Mouse (Mus musculus): ENCODE data around the gene Stkld1.

Gene Stkld1

GRCm38 (mm10) chr2:26915927-26916728 lies 17.7 kb upstream of the Stkld1 start, which contains the start of the genes Surf2 and Surf1:
Gene Surf2 (plus strand): TSS chr2:26916367.
Gene Surf1 (minus strand): TSS chr2:26916530.
- DNase-seq, result peak; percentile 87

GRCm38 (mm10) chr2:26916738-26917137 lies 17.1 kb upstream of the Stkld1 start:
- DNase-seq, result no peak

GRCm38 (mm10) chr2:26919684-26920083 lies 14.2 kb upstream of the Stkld1 start:
- no peak for DNase-seq

- DNase-seq, result no peak
Measured at GRCm38 (mm10) chr2:26920190-26920855, 13.5 kb upstream of the Stkld1 start.

GRCm38 (mm10) chr2:26921784-26922183 lies 12.1 kb upstream of the Stkld1 start:
- DNase-seq, result peak; percentile 36

- no peak for DNase-seq
Measured at GRCm38 (mm10) chr2:26927745-26928476, 5.9 kb upstream of the Stkld1 start.

- peak; percentile 91 for DNase-seq
Measured at GRCm38 (mm10) chr2:26930390-26930789, 3.5 kb upstream of the Stkld1 start.

GRCm38 (mm10) chr2:26932473-26933303 lies 1.2 kb upstream of the Stkld1 start:
- DNase-seq, result no peak

- no peak for DNase-seq
Measured at GRCm38 (mm10) chr2:26935286-26935685, 1.4 kb downstream of the Stkld1 start.

GRCm38 (mm10) chr2:26936425-26936824 lies 2.6 kb downstream of the Stkld1 start:
- no peak for DNase-seq

GRCm38 (mm10) chr2:26941539-26941938 lies 7.7 kb downstream of the Stkld1 start:
- peak; percentile 69 for DNase-seq

GRCm38 (mm10) chr2:26943253-26943652 lies 9.4 kb downstream of the Stkld1 start:
- DNase-seq, result no peak

GRCm38 (mm10) chr2:26950411-26950810 lies 16.6 kb downstream of the Stkld1 start:
- DNase-seq, result no peak

- no peak for DNase-seq
Measured at GRCm38 (mm10) chr2:26951346-26951905, 17.6 kb downstream of the Stkld1 start.

- DNase-seq, result peak; percentile 51
Measured at GRCm38 (mm10) chr2:26952193-26952592, 18.3 kb downstream of the Stkld1 start.

GRCm38 (mm10) chr2:26952866-26953265 lies 19.0 kb downstream of the Stkld1 start:
- DNase-seq, result no peak

- DNase-seq, result peak; percentile 58
Measured at GRCm38 (mm10) chr2:26954735-26955395, 21.0 kb downstream of the Stkld1 start.

GRCm38 (mm10) chr2:26956811-26957487 lies 23.1 kb downstream of the Stkld1 start:
- no peak for DNase-seq

GRCm38 (mm10) chr2:26957488-26957859 lies 23.6 kb downstream of the Stkld1 start:
- no peak for DNase-seq

- DNase-seq, result peak; percentile 9
Measured at GRCm38 (mm10) chr2:26960756-26961155, 26.9 kb downstream of the Stkld1 start.

All from lung, postnatal 36 days (tissue).